Mouse (Mus musculus) intestine, embryonic 16.5 days (tissue): Measurements from ENCODE around the gene Ccdc177. TPM values are rescaled to one million over a fixed set of nuclear protein-coding genes. Genes with fewer than 3 reads are reported as not detected.
"Not testable (repeated sequence)": the region's sequence is repeated elsewhere in the genome, so short reads cannot be mapped to it uniquely, and the experiment has no call there.

Experiments
- ATAC-seq: fragments of 200-750 bp; cut with Nextera tagmentation; 2 replicates; pipeline ENCODE4 v1.8.0; 2017; ENCODE audit warnings: moderate TSS enrichment, moderate library complexity
- H3K27ac ChIP-seq: fragments of 300-500 bp; sonication (generic); 2 replicates; pipeline ENCODE4 v1.5.1; 2014; ENCODE audit warnings: mild to moderate bottlenecking, low read length
- H3K27me3 ChIP-seq: fragments of 300-500 bp; sonication (generic); replicated peaks from 2 replicates; pipeline ENCODE4 v1.6.1; 2014; ENCODE audit warnings: low read length, control low read depth, mixed read lengths; ENCODE audit not compliant: control insufficient read depth, insufficient read depth
- H3K36me3 ChIP-seq: fragments of 300-500 bp; sonication (generic); 2 replicates; pipeline ENCODE4 v1.6.1; 2014; ENCODE audit warnings: low read length, control low read depth; ENCODE audit not compliant: control insufficient read depth, insufficient read depth
- H3K4me1 ChIP-seq: fragments of 300-500 bp; sonication (generic); 2 replicates; pipeline ENCODE4 v1.6.1; 2014; ENCODE audit warnings: low read length, control low read depth, mixed read lengths; ENCODE audit not compliant: control insufficient read depth, insufficient read depth
- H3K4me2 ChIP-seq: fragments of 300-500 bp; sonication (generic); 2 replicates; pipeline ENCODE4 v1.6.1; 2014; ENCODE audit warnings: low read depth, low read length, control low read depth
- H3K4me3 ChIP-seq: fragments of 300-500 bp; sonication (generic); 2 replicates; pipeline ENCODE4 v1.5.1; 2014; ENCODE audit warnings: mild to moderate bottlenecking, low read length
- H3K9ac ChIP-seq: fragments of 300-500 bp; sonication (generic); 2 replicates; pipeline ENCODE4 v1.6.1; 2014; ENCODE audit warnings: low read depth, low read length
- H3K9me3 ChIP-seq: fragments of 300-500 bp; sonication (generic); 2 replicates; pipeline ENCODE4 v1.6.1; 2016; ENCODE audit warnings: low read length, control low read depth; ENCODE audit not compliant: control insufficient read depth
- WGBS: fragments of 180-500 bp; shearing (Covaris S2); extraction: QIAGEN DNeasy Blood & Tissue Kit; methylation state at CpG from one replicate; pipeline ENCODE4 v1.1.7; 2014; 5-methylcytosine and 5-hydroxymethylcytosine counted together
- polyA plus RNA-seq: library from polyadenylated mRNA; unstranded; fragments of >200 nt; fragmentation: Nextera tagmentation; extraction: Ambion mirVana; gene quantifications from 2 replicates; pipeline ENCODE4 v1.2.1, GENCODE M21; 2015

The Ccdc177 gene
- polyA plus RNA-seq, 1 experiment from 2014 or later = 0.02 TPM

DNA sequence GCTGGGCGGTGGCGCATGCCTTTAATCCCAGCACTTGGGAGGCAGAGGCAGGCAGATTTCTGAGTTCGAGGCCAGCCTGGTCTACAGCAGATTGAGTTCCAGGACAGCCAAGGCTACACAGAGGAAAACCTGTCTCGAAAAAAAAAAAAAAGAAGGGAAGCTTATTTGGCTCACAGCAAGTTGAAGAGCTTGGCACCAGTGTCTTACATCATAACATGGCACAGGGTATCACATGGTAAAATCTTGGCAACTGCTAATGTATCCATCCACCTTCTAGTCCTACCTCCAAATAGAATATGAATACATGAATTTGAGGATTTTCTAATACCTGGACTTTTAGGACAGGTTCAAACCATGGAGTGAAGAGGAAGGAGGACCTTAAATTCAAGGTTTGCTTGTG lies 34.0 kb upstream of the Ccdc177 start:
- ATAC-seq = no peak
- H3K36me3 ChIP-seq = no peaks in the 10 kb centered on the region
- H3K9ac ChIP-seq = no peak overlapping the region
- no peaks in the 10 kb centered on the region for H3K9me3 ChIP-seq
- 92% methylated on average over 4 of the region's 4 CpGs for WGBS
- no peak overlapping the region for H3K27ac ChIP-seq
- peaks cover 28% of the 10 kb centered on the region for H3K4me1 ChIP-seq
- H3K4me2 ChIP-seq = no peak overlapping the region
- H3K27me3 ChIP-seq = no peaks in the 10 kb centered on the region
- H3K4me3 ChIP-seq = no peak overlapping the region

- 82% methylated on average over 1 of the region's 1 CpGs for WGBS
- Histone ChIP-seq H3K9ac (no peak overlapping the region), H3K27ac (no peak overlapping the region), H3K4me3 (no peak overlapping the region), H3K4me1 (peaks cover 28% of the 10 kb centered on the region), H3K36me3 (no peaks in the 10 kb centered on the region), H3K9me3 (no peaks in the 10 kb centered on the region), H3K4me2 (no peak overlapping the region), H3K27me3 (no peaks in the 10 kb centered on the region)
- ATAC-seq = no peak
These were observed 33.0 kb upstream of the Ccdc177 start for GRCm38 (mm10) chr12:80793535-80793934.

GRCm38 (mm10) chr12:80792867-80793266 lies 32.4 kb upstream of the Ccdc177 start:
- 0 out of 2 replicates have a peak overlapping the region, but pooled peaks have one; percentile 1 for H3K27ac ChIP-seq
- H3K27me3 ChIP-seq = no peaks in the 10 kb centered on the region
- H3K9me3 ChIP-seq = no peaks in the 10 kb centered on the region
- no peak for ATAC-seq
- 0 out of 2 replicates have a peak overlapping the region, but pooled peaks have one; percentile 28 for H3K4me2 ChIP-seq
- no peaks in the 10 kb centered on the region for H3K36me3 ChIP-seq
- H3K4me1 ChIP-seq = peaks cover 32% of the 10 kb centered on the region
- no peak overlapping the region for H3K4me3 ChIP-seq
- WGBS = 62% methylated on average over 5 of the region's 5 CpGs
- H3K9ac ChIP-seq = no peak overlapping the region

- H3K4me2 ChIP-seq = peak overlapping the region; percentile 77
- H3K4me1 ChIP-seq = peaks cover 38% of the 10 kb centered on the region
- H3K4me3 ChIP-seq = peak overlapping the region; percentile 94
- H3K27ac ChIP-seq = peak overlapping the region; percentile 96
- WGBS = 26% methylated on average over 6 of the region's 6 CpGs
- no peaks in the 10 kb centered on the region for H3K27me3 ChIP-seq
- H3K9me3 ChIP-seq = no peaks in the 10 kb centered on the region
- no peak for ATAC-seq
- H3K9ac ChIP-seq = peak overlapping the region; percentile 97
- no peaks in the 10 kb centered on the region for H3K36me3 ChIP-seq
These were observed 31.3 kb upstream of the Ccdc177 start for GRCm38 (mm10) chr12:80791571-80792444.

DNA sequence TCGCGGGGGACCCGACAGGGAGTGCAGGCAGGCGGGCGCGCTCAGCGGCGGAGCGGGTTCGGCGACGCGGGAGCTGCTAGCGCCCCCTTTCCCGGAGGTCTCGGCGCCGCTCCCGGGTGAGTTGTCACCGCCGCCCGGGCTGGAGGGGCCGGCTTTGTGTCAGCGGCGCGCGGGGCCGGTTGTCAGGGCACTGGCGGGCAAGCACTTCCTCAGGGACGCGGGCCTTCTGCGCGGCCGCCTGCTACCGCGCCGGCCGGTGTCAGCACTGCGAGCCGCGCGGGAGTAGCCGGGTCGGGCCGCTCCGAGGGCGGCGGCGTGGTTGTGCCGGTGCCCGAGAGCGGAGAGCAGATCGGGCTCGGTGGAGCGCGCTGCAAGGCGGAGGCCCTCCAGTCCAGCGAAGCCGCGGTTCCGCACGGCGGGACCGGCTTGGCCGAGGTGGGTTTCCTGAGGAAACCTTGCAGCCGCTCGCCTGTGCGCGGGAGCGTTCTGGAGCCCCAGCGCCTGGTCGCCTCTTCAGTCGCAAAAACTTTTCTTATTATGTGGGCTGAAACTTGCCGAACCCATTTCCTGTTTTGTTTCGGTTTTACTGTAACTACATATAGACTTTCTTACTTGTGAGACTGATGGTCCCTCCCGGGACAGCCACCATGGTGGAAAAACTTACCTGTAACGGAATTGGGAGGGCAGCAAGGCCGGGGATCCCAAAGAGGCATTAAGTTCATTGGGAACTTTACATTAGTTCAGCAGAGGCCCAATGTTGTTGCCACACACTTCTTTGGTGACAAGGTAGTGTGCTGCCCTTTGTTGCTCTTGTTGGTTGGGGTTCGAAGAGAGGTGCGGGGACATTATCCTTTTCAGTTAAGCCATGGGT lies 30.4 kb upstream of the Ccdc177 start:
- WGBS = under 1% methylated on average over 80 of the region's 80 CpGs
- ATAC-seq = peak; percentile 64; the same call in 1 of the 2 replicates
- Histone ChIP-seq H3K4me2 (peak overlapping the region; percentile 77), H3K9me3 (no peaks in the 10 kb centered on the region), H3K27me3 (no peaks in the 10 kb centered on the region), H3K27ac (peak overlapping the region; percentile 96), H3K36me3 (no peaks in the 10 kb centered on the region), H3K4me1 (peaks cover 38% of the 10 kb centered on the region), H3K4me3 (peak overlapping the region; percentile 94), H3K9ac (peak overlapping the region; percentile 97)

DNA sequence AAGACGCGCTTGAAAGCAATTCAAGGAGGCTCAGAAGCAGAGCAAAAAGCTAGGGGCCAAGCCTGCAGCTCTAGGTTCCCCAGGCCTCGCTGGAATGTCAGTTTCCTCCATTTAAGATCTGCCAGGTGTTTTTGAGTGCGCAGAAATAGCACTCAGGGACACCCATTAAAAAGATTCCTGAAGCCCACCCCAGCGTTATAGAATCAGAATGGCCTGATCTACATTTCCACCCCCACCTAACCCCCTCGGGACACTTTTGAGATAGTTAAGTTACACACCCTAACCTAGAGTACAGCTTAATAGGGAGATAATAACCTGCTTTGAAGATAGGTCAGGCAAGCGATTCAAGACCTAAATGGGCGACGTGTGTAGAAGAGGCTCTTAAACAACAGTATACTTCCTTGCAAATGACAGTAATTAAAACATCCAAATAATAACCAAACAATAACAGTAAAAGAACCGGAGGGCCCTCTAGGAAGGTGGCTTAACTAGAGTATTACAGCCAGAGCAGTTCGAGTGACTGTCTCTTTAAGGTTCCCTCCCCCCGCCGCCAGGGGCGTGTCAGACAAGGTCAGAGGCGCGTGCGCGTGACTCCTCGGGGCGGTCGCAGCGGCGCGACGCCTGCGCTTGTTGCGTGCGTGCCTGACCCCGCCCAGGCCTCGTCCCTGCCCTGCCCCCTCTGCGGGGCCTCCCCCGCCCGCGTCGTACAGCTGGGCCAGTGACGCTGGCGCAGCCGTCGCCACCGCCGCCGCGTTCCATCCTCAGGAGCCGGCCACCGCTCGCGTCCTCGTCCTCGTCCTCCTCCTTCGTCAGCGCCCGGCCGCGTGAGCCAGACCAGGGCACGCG lies 29.6 kb upstream of the Ccdc177 start, which contains the start of gene Susd6:
Gene Susd6 (plus strand): TSS at position 662 of the 846 bp plus-strand sequence.
- Histone ChIP-seq H3K36me3 (no peaks in the 10 kb centered on the region), H3K4me3 (peak within 1 kb of the TSS; percentile 94), H3K9me3 (no peaks in the 10 kb centered on the region), H3K27ac (peak within 1 kb of the TSS; percentile 96), H3K4me2 (peak within 1 kb of the TSS; percentile 77), H3K9ac (peak within 1 kb of the TSS; percentile 97), H3K27me3 (no peaks in the 10 kb centered on the region), H3K4me1 (peaks cover 34% of the 10 kb centered on the region)
- ATAC-seq = peak; percentile 96
- WGBS = 3% methylated on average over 53 of the region's 56 CpGs

DNA sequence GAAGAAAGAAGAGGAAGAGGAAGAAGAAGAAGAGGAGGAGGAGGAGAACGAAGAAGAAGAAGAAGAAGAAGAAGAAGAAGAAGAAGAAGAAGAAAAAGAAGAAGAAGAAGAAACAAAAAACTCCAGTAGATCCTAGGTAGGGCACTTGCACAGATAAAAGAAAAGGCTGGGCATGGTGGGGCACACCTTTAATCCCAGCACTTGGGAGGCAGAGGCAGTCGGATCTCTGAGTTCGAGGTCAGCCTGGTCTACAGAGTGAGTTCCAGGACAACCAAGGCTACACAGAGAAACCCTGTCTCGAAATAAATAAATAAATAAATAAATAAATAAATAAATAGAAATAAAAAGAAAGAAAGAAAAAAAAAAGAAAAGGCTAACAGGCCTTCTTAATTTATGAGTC lies 28.8 kb upstream of the Ccdc177 start:
- 86% methylated on average over 4 of the region's 4 CpGs for WGBS
- H3K4me1 ChIP-seq = peaks cover 34% of the 10 kb centered on the region
- not testable (repeated sequence) for H3K27ac ChIP-seq, H3K4me3 ChIP-seq, H3K9ac ChIP-seq, H3K27me3 ChIP-seq, H3K36me3 ChIP-seq, H3K9me3 ChIP-seq, H3K4me2 ChIP-seq, ATAC-seq

DNA sequence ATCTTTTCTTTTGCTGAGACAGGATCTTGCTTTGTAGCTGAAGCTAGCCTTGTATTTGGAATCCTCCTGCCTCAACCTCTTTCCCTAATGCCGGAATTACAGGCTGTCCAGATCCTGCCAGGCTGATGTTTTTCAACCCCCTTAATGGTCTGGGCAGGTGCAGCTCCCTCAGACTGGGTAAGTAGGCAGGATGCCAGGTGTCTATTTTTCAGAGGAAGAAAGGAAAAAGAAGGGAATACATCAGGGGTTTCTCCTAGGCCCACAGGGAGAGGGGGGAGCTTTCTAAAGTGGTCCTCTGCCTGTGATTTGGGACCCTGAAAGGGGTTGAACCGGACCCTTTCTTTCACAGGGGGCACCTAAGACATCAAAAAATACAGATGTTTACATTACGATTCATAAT lies 27.7 kb upstream of the Ccdc177 start:
- Histone ChIP-seq H3K27me3 (no peaks in the 10 kb centered on the region), H3K4me2 (peak overlapping the region; percentile 23; the same call in 1 of the 2 replicates), H3K36me3 (no peaks in the 10 kb centered on the region), H3K4me3 (no peak overlapping the region), H3K4me1 (peaks cover 28% of the 10 kb centered on the region), H3K27ac (peak overlapping the region; percentile 44; the same call in 1 of the 2 replicates), H3K9me3 (no peaks in the 10 kb centered on the region), H3K9ac (no peak overlapping the region)
- ATAC-seq = no peak
- WGBS = 85% methylated on average over 3 of the region's 3 CpGs
